Mouse (Mus musculus) induced T-regulatory cell, adult 2 months (primary cell): ENCODE measurements around the gene Mrpl53.

Source experiments
- DNase-seq: peaks from one replicate; pipeline ENCODE4 v3.0.0-alpha.2; 2012; ENCODE audit warnings: low read depth

Gene Mrpl53

GRCm38 (mm10) chr6:83108762-83109668 lies at the start of gene Mrpl53:
Gene Mrpl53, plus strand, starts transcription at chr6:83109040.
- peak; percentile 81 for DNase-seq

GRCm38 (mm10) chr6:83065995-83066394 lies 42.8 kb upstream of the Mrpl53 start:
- DNase-seq: peak; percentile 54

GRCm38 (mm10) chr6:83066441-83066840 lies 42.4 kb upstream of the Mrpl53 start:
- DNase-seq: no peak

- DNase-seq: no peak
Measured at GRCm38 (mm10) chr6:83068221-83068620, 40.6 kb upstream of the Mrpl53 start.

GRCm38 (mm10) chr6:83068706-83069487 lies 39.9 kb upstream of the Mrpl53 start:
- DNase-seq: peak; percentile 44

GRCm38 (mm10) chr6:83069488-83070246 lies 39.2 kb upstream of the Mrpl53 start:
- peak; percentile 42 for DNase-seq

- peak; percentile 32 for DNase-seq
Measured at GRCm38 (mm10) chr6:83070247-83070310, 38.8 kb upstream of the Mrpl53 start, which contains the start of gene Tlx2. Gene Tlx2, minus strand, starts transcription at chr6:83070293.

GRCm38 (mm10) chr6:83070311-83071219 lies 38.3 kb upstream of the Mrpl53 start:
- DNase-seq: peak; percentile 64

GRCm38 (mm10) chr6:83071220-83071619 lies 37.6 kb upstream of the Mrpl53 start:
- no peak for DNase-seq

- peak; percentile 71 for DNase-seq
Measured at GRCm38 (mm10) chr6:83074979-83075378, 33.9 kb upstream of the Mrpl53 start.

GRCm38 (mm10) chr6:83077630-83078323 lies 31.1 kb upstream of the Mrpl53 start, which contains the start of gene Pcgf1:
Gene Pcgf1, plus strand, starts transcription at chr6:83077869.
- peak; percentile 53 for DNase-seq

- peak; percentile 100 for DNase-seq
Measured at GRCm38 (mm10) chr6:83078324-83078858, 30.4 kb upstream of the Mrpl53 start.

- DNase-seq: no peak
Measured at GRCm38 (mm10) chr6:83080210-83080609, 28.6 kb upstream of the Mrpl53 start.

- DNase-seq: no peak
Measured at GRCm38 (mm10) chr6:83083497-83083896, 25.3 kb upstream of the Mrpl53 start.

- no peak for DNase-seq
Measured at GRCm38 (mm10) chr6:83084477-83084876, 24.4 kb upstream of the Mrpl53 start.

GRCm38 (mm10) chr6:83086121-83087035 lies 22.5 kb upstream of the Mrpl53 start, which contains the start of gene Lbx2:
Gene Lbx2, plus strand, starts transcription at chr6:83086367.
- no peak for DNase-seq

GRCm38 (mm10) chr6:83087205-83087925 lies 21.5 kb upstream of the Mrpl53 start:
- no peak for DNase-seq

GRCm38 (mm10) chr6:83087926-83088260 lies 20.9 kb upstream of the Mrpl53 start:
- DNase-seq: no peak
